Mouse (Mus musculus): ENCODE results near the gene Chrdl2.

- TF ChIP-seq POLR2A (IDR thresholded peaks at IDR 0.05; ENCODE audit: low read depth, low read length) (no peak), CTCF (IDR thresholded peaks at IDR 0.05; ENCODE audit: extremely low read depth, insufficient read depth, insufficient read length, insufficient replicate concordance) (no peak)
Observed at GRCm38 (mm10) chr7:99979081-99979480, 26.9 kb upstream of the Chrdl2 start.

Data from spleen, adult 2 months (tissue).